Mouse (Mus musculus) spleen, adult 18-20 months (tissue): ENCODE data around the gene Efcab8.

Experiments
- DNase-seq, 2 experiments: peaks; one replicate each; pipeline ENCODE4 v3.0.0; 2022; ENCODE audit warnings: mixed read lengths in 2 of 2

Gene Efcab8

GRCm38 (mm10) chr2:153779394-153779981 lies at the start of gene Efcab8:
Efcab8 (plus strand) TSS chr2:153779931.
- DNase-seq, result peak; percentile 14 to 37

- DNase-seq, result no peak
Observed at GRCm38 (mm10) chr2:153734033-153734432, 45.7 kb upstream of the Efcab8 start.

- DNase-seq, result peak; percentile 99
Observed at GRCm38 (mm10) chr2:153740500-153741436, 39.0 kb upstream of the Efcab8 start, which contains the start of gene Mapre1. Mapre1 (plus strand) TSS chr2:153741274.

- no peak for DNase-seq
Observed at GRCm38 (mm10) chr2:153741437-153742065, 38.2 kb upstream of the Efcab8 start.

GRCm38 (mm10) chr2:153747994-153748393 lies 31.7 kb upstream of the Efcab8 start:
- no peak for DNase-seq

GRCm38 (mm10) chr2:153750363-153750762 lies 29.4 kb upstream of the Efcab8 start:
- no peak for DNase-seq

- DNase-seq, result no peak
Observed at GRCm38 (mm10) chr2:153762121-153762520, 17.6 kb upstream of the Efcab8 start.

- no peak for DNase-seq
Observed at GRCm38 (mm10) chr2:153767484-153767883, 12.2 kb upstream of the Efcab8 start.

- DNase-seq, result no peak
Observed at GRCm38 (mm10) chr2:153768881-153769280, 10.8 kb upstream of the Efcab8 start.

- DNase-seq, result no peak
Observed at GRCm38 (mm10) chr2:153772950-153773349, 6.8 kb upstream of the Efcab8 start.

GRCm38 (mm10) chr2:153775472-153775871 lies 4.3 kb upstream of the Efcab8 start:
- DNase-seq, result no peak

GRCm38 (mm10) chr2:153778638-153779362 lies 931 bp upstream of the Efcab8 start:
- peak; percentile 71 to 85 for DNase-seq

GRCm38 (mm10) chr2:153781181-153781580 lies 1.4 kb downstream of the Efcab8 start:
- DNase-seq, result no peak

GRCm38 (mm10) chr2:153784668-153785067 lies 4.9 kb downstream of the Efcab8 start:
- peak in 1 of 2 experiments; percentile 42 for DNase-seq

- DNase-seq, result no peak
Observed at GRCm38 (mm10) chr2:153793366-153793765, 13.6 kb downstream of the Efcab8 start.

- DNase-seq, result peak in 1 of 2 experiments; percentile 8
Observed at GRCm38 (mm10) chr2:153795090-153795489, 15.4 kb downstream of the Efcab8 start.

- peak in 1 of 2 experiments; percentile 41 for DNase-seq
Observed at GRCm38 (mm10) chr2:153807464-153807863, 27.7 kb downstream of the Efcab8 start.

GRCm38 (mm10) chr2:153808146-153808545 lies 28.4 kb downstream of the Efcab8 start:
- DNase-seq, result no peak

GRCm38 (mm10) chr2:153808841-153809240 lies 29.1 kb downstream of the Efcab8 start:
- no peak for DNase-seq

GRCm38 (mm10) chr2:153809921-153810320 lies 30.2 kb downstream of the Efcab8 start:
- DNase-seq, result no peak

- DNase-seq, result no peak
Observed at GRCm38 (mm10) chr2:153822005-153822543, 42.3 kb downstream of the Efcab8 start.

- DNase-seq, result no peak
Observed at GRCm38 (mm10) chr2:153824593-153824992, 44.9 kb downstream of the Efcab8 start.
